Mouse (Mus musculus): ENCODE measurements at regions not wholly inside any gene's neighbourhood (a gene's known extent, or its start where the extent isn't known, plus 50 kb on each side); places are given as distances from the start of the nearest gene placed in this dataset.

- DNase-seq: no peak
Observed at GRCm38 (mm10) chr10:54448352-54449043, 372.1 kb upstream of the Man1a start.

- DNase-seq: peak; percentile 8 to 13
Observed at GRCm38 (mm10) chr10:54403223-54403926, 327.0 kb upstream of the Man1a start.

- no peak for DNase-seq
Observed at GRCm38 (mm10) chr10:54383751-54384150, 307.3 kb upstream of the Man1a start.

GRCm38 (mm10) chr10:54381530-54381929 is 305.1 kb upstream of the Man1a start:
- DNase-seq: no peak

- DNase-seq: no peak
Observed at GRCm38 (mm10) chr10:54369158-54369557, 292.7 kb upstream of the Man1a start.

- DNase-seq: peak; percentile 12 to 29
Observed at GRCm38 (mm10) chr10:54365315-54365714, 288.9 kb upstream of the Man1a start.

GRCm38 (mm10) chr10:54337234-54337633 is 260.8 kb upstream of the Man1a start:
- peak in 1 of 2 experiments; percentile 0 for DNase-seq
